Mouse (Mus musculus): ENCODE data around the gene Rab11fip4. TPM values are rescaled to one million over a fixed set of nuclear protein-coding genes. Genes with fewer than 3 reads are reported as not detected.
A peak's percentile ranks its signal among the peaks of the same experiment; 100 is the strongest.

The Rab11fip4 gene
- polyA plus RNA-seq, 1 experiment from 2014 or later: 24.1 TPM

GRCm38 (mm10) chr11:79581257-79581656 lies 9.8 kb upstream of the Rab11fip4 start:
- Histone ChIP-seq H3K27ac (replicated peaks) (no peak overlapping the region), H3K9ac (replicated peaks) (no peak overlapping the region), H3K27me3 (replicated peaks) (no peaks in the 10 kb centered on the region), H3K4me2 (no peak overlapping the region), H3K4me3 (replicated peaks) (no peak overlapping the region), H3K9me3 (replicated peaks) (no peaks in the 10 kb centered on the region), H3K36me3 (peaks cover 13% of the 10 kb centered on the region), H3K4me1 (no peaks in the 10 kb centered on the region; the same call in 1 of the 2 replicates)
- WGBS: 90% methylated on average over 6 of the region's 6 CpGs
- no peak for ATAC-seq (ENCODE audit: low FRiP score)

GRCm38 (mm10) chr11:79584191-79584590 lies 6.8 kb upstream of the Rab11fip4 start:
- H3K4me1 ChIP-seq: no peaks in the 10 kb centered on the region; the same call in 1 of the 2 replicates
- H3K9ac ChIP-seq (replicated peaks): no peak overlapping the region
- no peaks in the 10 kb centered on the region for H3K27me3 ChIP-seq (replicated peaks)
- peak; percentile 64 for ATAC-seq (ENCODE audit: low FRiP score)
- WGBS: 10% methylated on average over 5 of the region's 5 CpGs
- no peak overlapping the region for H3K27ac ChIP-seq (replicated peaks)
- no peak overlapping the region for H3K4me2 ChIP-seq
- H3K4me3 ChIP-seq (replicated peaks): no peak overlapping the region
- H3K36me3 ChIP-seq: peaks cover 3% of the 10 kb centered on the region; the same call in 1 of the 2 replicates
- H3K9me3 ChIP-seq (replicated peaks): no peaks in the 10 kb centered on the region

GRCm38 (mm10) chr11:79589317-79590075 lies 1.5 kb upstream of the Rab11fip4 start:
- Histone ChIP-seq H3K4me2 (no peak overlapping the region), H3K36me3 (no peaks in the 10 kb centered on the region), H3K4me1 (peaks cover 38% of the 10 kb centered on the region), H3K4me3 (replicated peaks) (no peak overlapping the region), H3K27ac (replicated peaks) (no peak overlapping the region), H3K9ac (replicated peaks) (no peak overlapping the region), H3K9me3 (replicated peaks) (no peaks in the 10 kb centered on the region), H3K27me3 (replicated peaks) (no peaks in the 10 kb centered on the region)
- WGBS: 62% methylated on average over 14 of the region's 14 CpGs
- no peak for ATAC-seq (ENCODE audit: low FRiP score)

- Histone ChIP-seq H3K27ac (replicated peaks) (peak overlapping the region; percentile 89), H3K4me1 (peaks cover 48% of the 10 kb centered on the region), H3K36me3 (no peaks in the 10 kb centered on the region), H3K4me3 (replicated peaks) (peak overlapping the region; percentile 68), H3K9ac (replicated peaks) (peak overlapping the region; percentile 88), H3K9me3 (replicated peaks) (no peaks in the 10 kb centered on the region), H3K4me2 (peak overlapping the region; percentile 70), H3K27me3 (replicated peaks) (no peaks in the 10 kb centered on the region)
- WGBS: 18% methylated on average over 5 of the region's 5 CpGs
- peak; percentile 57 for ATAC-seq (ENCODE audit: low FRiP score)
Measured at GRCm38 (mm10) chr11:79591591-79591975, 571 bp downstream of the Rab11fip4 start.

GRCm38 (mm10) chr11:79593495-79593894 lies 2.5 kb downstream of the Rab11fip4 start:
- 34% methylated on average over 11 of the region's 11 CpGs for WGBS
- Histone ChIP-seq H3K4me3 (replicated peaks) (0 out of 2 replicates have a peak overlapping the region, but pooled peaks have one; percentile 68), H3K27me3 (replicated peaks) (no peaks in the 10 kb centered on the region), H3K9me3 (replicated peaks) (no peaks in the 10 kb centered on the region), H3K4me2 (peak overlapping the region; percentile 70), H3K4me1 (peaks cover 48% of the 10 kb centered on the region), H3K9ac (replicated peaks) (no peak overlapping the region; the same call in 1 of the 2 replicates), H3K27ac (replicated peaks) (no peak overlapping the region), H3K36me3 (peaks cover 6% of the 10 kb centered on the region; the same call in 1 of the 2 replicates)
- no peak for ATAC-seq (ENCODE audit: low FRiP score)

GRCm38 (mm10) chr11:79610454-79610853 lies 19.4 kb downstream of the Rab11fip4 start:
- H3K36me3 ChIP-seq: no peaks in the 10 kb centered on the region
- H3K27ac ChIP-seq (replicated peaks): peak overlapping the region; percentile 39; the same call in 1 of the 2 replicates
- H3K9ac ChIP-seq (replicated peaks): no peak overlapping the region
- H3K4me2 ChIP-seq: no peak overlapping the region
- ATAC-seq (ENCODE audit: low FRiP score): no peak
- no peaks in the 10 kb centered on the region for H3K27me3 ChIP-seq (replicated peaks)
- no peaks in the 10 kb centered on the region for H3K9me3 ChIP-seq (replicated peaks)
- 53% methylated on average over 2 of the region's 2 CpGs for WGBS
- H3K4me1 ChIP-seq: peaks cover 47% of the 10 kb centered on the region
- H3K4me3 ChIP-seq (replicated peaks): no peak overlapping the region

GRCm38 (mm10) chr11:79611011-79611666 lies 20.1 kb downstream of the Rab11fip4 start:
- Histone ChIP-seq H3K4me3 (replicated peaks) (no peak overlapping the region), H3K9ac (replicated peaks) (no peak overlapping the region), H3K4me2 (no peak overlapping the region), H3K9me3 (replicated peaks) (no peaks in the 10 kb centered on the region), H3K4me1 (peaks cover 50% of the 10 kb centered on the region), H3K36me3 (no peaks in the 10 kb centered on the region), H3K27me3 (replicated peaks) (no peaks in the 10 kb centered on the region), H3K27ac (replicated peaks) (peak overlapping the region; percentile 39)
- 7% methylated on average over 13 of the region's 13 CpGs for WGBS
- ATAC-seq (ENCODE audit: low FRiP score): peak; percentile 27; the same call in 1 of the 2 replicates

- Histone ChIP-seq H3K9ac (replicated peaks) (no peak overlapping the region), H3K4me3 (replicated peaks) (no peak overlapping the region), H3K4me1 (peaks cover 48% of the 10 kb centered on the region), H3K9me3 (replicated peaks) (no peaks in the 10 kb centered on the region), H3K36me3 (no peaks in the 10 kb centered on the region), H3K27ac (replicated peaks) (no peak overlapping the region), H3K27me3 (replicated peaks) (no peaks in the 10 kb centered on the region), H3K4me2 (no peak overlapping the region)
- ATAC-seq (ENCODE audit: low FRiP score): no peak
- 6% methylated on average over 1 of the region's 1 CpGs for WGBS
Measured at GRCm38 (mm10) chr11:79612046-79612600, 21.1 kb downstream of the Rab11fip4 start.

- Histone ChIP-seq H3K9ac (replicated peaks) (no peak overlapping the region), H3K9me3 (replicated peaks) (no peaks in the 10 kb centered on the region), H3K27ac (replicated peaks) (no peak overlapping the region), H3K36me3 (no peaks in the 10 kb centered on the region), H3K4me3 (replicated peaks) (no peak overlapping the region), H3K4me2 (no peak overlapping the region), H3K27me3 (replicated peaks) (no peaks in the 10 kb centered on the region), H3K4me1 (peaks cover 53% of the 10 kb centered on the region)
- 22% methylated on average over 3 of the region's 3 CpGs for WGBS
- ATAC-seq (ENCODE audit: low FRiP score): no peak
Measured at GRCm38 (mm10) chr11:79613084-79613483, 22.1 kb downstream of the Rab11fip4 start.

- no peak for ATAC-seq (ENCODE audit: low FRiP score)
- 68% methylated on average over 4 of the region's 4 CpGs for WGBS
- Histone ChIP-seq H3K27me3 (replicated peaks) (no peaks in the 10 kb centered on the region), H3K9ac (replicated peaks) (no peak overlapping the region), H3K4me3 (replicated peaks) (no peak overlapping the region), H3K36me3 (no peaks in the 10 kb centered on the region), H3K9me3 (replicated peaks) (no peaks in the 10 kb centered on the region), H3K4me2 (no peak overlapping the region), H3K27ac (replicated peaks) (no peak overlapping the region), H3K4me1 (peaks cover 47% of the 10 kb centered on the region)
Measured at GRCm38 (mm10) chr11:79613711-79614110, 22.7 kb downstream of the Rab11fip4 start.

- peaks cover 46% of the 10 kb centered on the region for H3K4me1 ChIP-seq
- H3K27ac ChIP-seq (replicated peaks): no peak overlapping the region
- no peak overlapping the region for H3K4me2 ChIP-seq
- H3K4me3 ChIP-seq (replicated peaks): no peak overlapping the region
- H3K36me3 ChIP-seq: no peaks in the 10 kb centered on the region
- no peaks in the 10 kb centered on the region for H3K9me3 ChIP-seq (replicated peaks)
- WGBS: 83% methylated on average over 3 of the region's 3 CpGs
- no peak overlapping the region for H3K9ac ChIP-seq (replicated peaks)
- no peak for ATAC-seq (ENCODE audit: low FRiP score)
- H3K27me3 ChIP-seq (replicated peaks): no peaks in the 10 kb centered on the region
Measured at GRCm38 (mm10) chr11:79614880-79615279, 23.9 kb downstream of the Rab11fip4 start.

Data from neural tube, embryonic 15.5 days (tissue).